Mouse (Mus musculus): Measurements from ENCODE around the gene Trem2. TPM values are rescaled to one million over a fixed set of nuclear protein-coding genes. Genes with fewer than 3 reads are reported as not detected.

The Trem2 gene
- polyA plus RNA-seq, 1 experiment from 2014 or later: 4.5 TPM

DNA sequence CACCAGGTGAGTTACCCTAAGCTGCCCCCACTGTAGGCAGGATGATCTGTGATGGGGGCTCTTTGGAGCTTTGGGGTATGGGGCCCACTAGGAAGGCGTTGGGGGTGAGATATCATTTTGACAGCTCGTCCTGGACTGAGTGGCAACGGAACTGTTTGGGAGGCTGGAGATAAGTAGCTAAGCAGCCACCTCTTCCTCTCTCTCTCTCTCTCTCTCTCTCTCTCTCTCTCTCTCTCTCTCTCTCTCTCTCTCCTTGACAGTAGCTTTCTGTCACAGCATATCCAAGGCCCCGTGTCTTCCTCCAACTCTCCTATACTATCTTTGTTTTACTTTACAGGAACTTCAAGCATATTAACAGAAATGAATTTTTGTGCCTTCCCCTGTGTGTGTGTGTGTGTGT is 14.3 kb downstream of the Trem2 start:
- Histone ChIP-seq H3K27ac (ENCODE audit: low read length) (no peak overlapping the region), H3K9me3 (ENCODE audit: control insufficient read depth, low read length) (no peaks in the 10 kb centered on the region), H3K9ac (ENCODE audit: low read length) (no peak overlapping the region), H3K36me3 (ENCODE audit: control insufficient read depth, insufficient read depth, low read length) (no peaks in the 10 kb centered on the region), H3K27me3 (ENCODE audit: control insufficient read depth, insufficient read depth, low read depth, low read length) (no peaks in the 10 kb centered on the region), H3K4me1 (replicated peaks; ENCODE audit: control insufficient read depth, insufficient read depth, low read length) (no peaks in the 10 kb centered on the region), H3K4me2 (ENCODE audit: low read depth, low read length) (no peak overlapping the region), H3K4me3 (ENCODE audit: low read length) (no peak overlapping the region)
- ATAC-seq (ENCODE audit: low read depth): no peak
- WGBS: 38% methylated on average over 4 of the region's 4 CpGs

DNA sequence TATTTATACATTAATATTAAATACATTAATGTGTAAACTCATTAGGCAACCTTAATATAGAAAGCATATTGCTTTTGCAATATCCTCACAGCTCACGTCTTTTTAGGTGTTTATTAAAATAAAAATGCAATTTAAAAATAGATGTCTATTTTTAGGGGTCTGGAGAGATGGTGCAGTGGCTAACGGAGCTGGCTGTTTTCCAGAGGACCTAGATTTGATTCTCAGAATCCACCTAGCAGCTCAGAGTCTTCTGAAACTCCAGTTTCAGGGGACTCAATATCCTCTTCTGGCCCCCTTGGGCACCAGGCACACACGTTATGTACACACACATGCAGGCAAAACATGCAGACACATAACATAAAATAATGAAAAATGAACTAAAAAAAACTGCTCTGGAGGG is 16.1 kb downstream of the Trem2 start:
- Histone ChIP-seq H3K36me3 (ENCODE audit: control insufficient read depth, insufficient read depth, low read length) (no peaks in the 10 kb centered on the region), H3K27me3 (ENCODE audit: control insufficient read depth, insufficient read depth, low read depth, low read length) (no peaks in the 10 kb centered on the region), H3K4me3 (ENCODE audit: low read length) (no peak overlapping the region), H3K9ac (ENCODE audit: low read length) (no peak overlapping the region), H3K9me3 (ENCODE audit: control insufficient read depth, low read length) (no peaks in the 10 kb centered on the region), H3K27ac (ENCODE audit: low read length) (no peak overlapping the region), H3K4me1 (replicated peaks; ENCODE audit: control insufficient read depth, insufficient read depth, low read length) (no peaks in the 10 kb centered on the region), H3K4me2 (ENCODE audit: low read depth, low read length) (no peak overlapping the region)
- 40% methylated on average over 3 of the region's 3 CpGs for WGBS
- no peak for ATAC-seq (ENCODE audit: low read depth)

DNA sequence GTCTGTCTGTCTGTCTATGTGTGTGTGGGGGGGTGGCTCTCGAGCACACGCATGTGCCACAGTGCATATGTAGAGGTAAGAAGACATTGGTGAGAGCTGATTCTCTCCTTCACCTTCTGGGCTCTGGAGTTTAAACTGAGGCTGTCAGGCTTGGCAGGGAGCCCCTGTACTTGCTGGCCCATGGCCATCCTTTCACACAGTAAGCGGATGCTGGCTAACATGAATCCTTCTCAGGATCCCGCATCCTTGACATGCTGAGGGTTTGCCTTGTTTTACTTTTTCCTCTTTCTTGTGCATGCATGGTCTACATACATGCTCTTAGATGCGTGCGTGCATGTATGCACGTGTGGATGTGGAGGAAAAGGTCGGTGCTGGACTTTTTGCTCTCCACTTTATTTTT is 16.8 kb downstream of the Trem2 start:
- no peak overlapping the region for H3K9ac ChIP-seq (ENCODE audit: low read length)
- no peaks in the 10 kb centered on the region for H3K36me3 ChIP-seq (ENCODE audit: control insufficient read depth, insufficient read depth, low read length)
- H3K27ac ChIP-seq (ENCODE audit: low read length): no peak overlapping the region
- H3K4me2 ChIP-seq (ENCODE audit: low read depth, low read length): no peak overlapping the region
- no peaks in the 10 kb centered on the region for H3K9me3 ChIP-seq (ENCODE audit: control insufficient read depth, low read length)
- WGBS: 71% methylated on average over 8 of the region's 8 CpGs
- H3K27me3 ChIP-seq (ENCODE audit: control insufficient read depth, insufficient read depth, low read depth, low read length): no peaks in the 10 kb centered on the region
- no peaks in the 10 kb centered on the region for H3K4me1 ChIP-seq (replicated peaks; ENCODE audit: control insufficient read depth, insufficient read depth, low read length)
- H3K4me3 ChIP-seq (ENCODE audit: low read length): no peak overlapping the region
- ATAC-seq (ENCODE audit: low read depth): no peak

DNA sequence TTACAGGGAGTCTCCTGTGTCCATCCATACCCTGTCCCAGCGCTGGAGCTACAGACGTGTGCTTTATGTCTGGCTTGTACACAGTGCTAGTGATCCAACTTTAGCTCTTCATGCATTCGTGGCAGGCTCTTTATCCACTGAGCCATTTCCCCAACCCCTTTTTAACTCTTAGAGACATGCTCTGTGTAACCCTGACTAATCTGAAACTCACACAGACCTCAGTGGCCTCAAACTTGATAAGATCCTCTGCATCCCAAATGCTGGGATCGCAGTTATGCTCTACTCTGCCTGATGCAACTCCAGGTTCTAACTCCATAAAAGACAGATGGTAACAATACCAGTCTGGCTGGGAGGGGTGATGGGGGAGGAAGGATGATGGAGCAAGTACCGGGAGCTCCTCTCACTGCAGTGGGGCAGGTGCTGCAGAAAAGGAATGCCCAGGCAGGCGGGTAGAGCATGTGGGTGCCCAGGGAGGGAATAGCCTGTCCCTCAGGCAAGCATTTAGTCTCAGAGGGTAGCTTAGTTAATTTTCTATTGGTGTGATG is 17.3 kb downstream of the Trem2 start:
- H3K4me1 ChIP-seq (replicated peaks; ENCODE audit: control insufficient read depth, insufficient read depth, low read length): no peaks in the 10 kb centered on the region
- no peaks in the 10 kb centered on the region for H3K27me3 ChIP-seq (ENCODE audit: control insufficient read depth, insufficient read depth, low read depth, low read length)
- 63% methylated on average over 6 of the region's 6 CpGs for WGBS
- no peak overlapping the region for H3K4me3 ChIP-seq (ENCODE audit: low read length)
- ATAC-seq (ENCODE audit: low read depth): no peak
- H3K9me3 ChIP-seq (ENCODE audit: control insufficient read depth, low read length): no peaks in the 10 kb centered on the region
- H3K4me2 ChIP-seq (ENCODE audit: low read depth, low read length): no peak overlapping the region
- H3K9ac ChIP-seq (ENCODE audit: low read length): no peak overlapping the region
- no peak overlapping the region for H3K27ac ChIP-seq (ENCODE audit: low read length)
- no peaks in the 10 kb centered on the region for H3K36me3 ChIP-seq (ENCODE audit: control insufficient read depth, insufficient read depth, low read length)

GRCm38 (mm10) chr17:48365511-48366155 is 19.4 kb downstream of the Trem2 start:
- Histone ChIP-seq H3K4me1 (replicated peaks; ENCODE audit: control insufficient read depth, insufficient read depth, low read length) (no peaks in the 10 kb centered on the region), H3K27ac (ENCODE audit: low read length) (no peak overlapping the region), H3K9ac (ENCODE audit: low read length) (no peak overlapping the region), H3K4me3 (ENCODE audit: low read length) (no peak overlapping the region), H3K4me2 (ENCODE audit: low read depth, low read length) (no peak overlapping the region), H3K27me3 (ENCODE audit: control insufficient read depth, insufficient read depth, low read depth, low read length) (no peaks in the 10 kb centered on the region), H3K9me3 (ENCODE audit: control insufficient read depth, low read length) (no peaks in the 10 kb centered on the region), H3K36me3 (ENCODE audit: control insufficient read depth, insufficient read depth, low read length) (no peaks in the 10 kb centered on the region)
- WGBS: 73% methylated on average over 9 of the region's 9 CpGs
- ATAC-seq (ENCODE audit: low read depth): no peak

DNA sequence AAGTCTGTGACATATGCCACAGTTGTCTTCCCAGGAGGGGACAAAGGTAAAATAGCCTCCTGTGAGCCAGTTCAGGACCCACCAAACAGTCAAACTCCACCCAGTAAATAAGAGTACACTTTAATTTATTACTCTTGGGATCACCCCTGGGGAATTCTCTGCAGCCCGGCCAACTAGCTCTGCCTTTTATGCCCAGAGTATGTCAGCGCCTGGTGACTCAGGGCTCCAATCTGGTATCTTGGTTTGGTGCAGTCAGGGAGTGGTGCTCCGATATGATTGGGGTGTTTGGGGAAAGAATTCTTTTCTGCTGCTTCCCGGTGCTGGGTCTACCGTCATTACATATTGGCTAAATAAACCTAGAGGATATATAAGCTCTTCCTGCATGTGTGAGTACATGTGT is 20.6 kb downstream of the Trem2 start:
- H3K36me3 ChIP-seq (ENCODE audit: control insufficient read depth, insufficient read depth, low read length): no peaks in the 10 kb centered on the region
- H3K9me3 ChIP-seq (ENCODE audit: control insufficient read depth, low read length): no peaks in the 10 kb centered on the region
- H3K4me3 ChIP-seq (ENCODE audit: low read length): no peak overlapping the region
- no peaks in the 10 kb centered on the region for H3K4me1 ChIP-seq (replicated peaks; ENCODE audit: control insufficient read depth, insufficient read depth, low read length)
- no peak overlapping the region for H3K27ac ChIP-seq (ENCODE audit: low read length)
- no peak overlapping the region for H3K9ac ChIP-seq (ENCODE audit: low read length)
- H3K4me2 ChIP-seq (ENCODE audit: low read depth, low read length): no peak overlapping the region
- no peaks in the 10 kb centered on the region for H3K27me3 ChIP-seq (ENCODE audit: control insufficient read depth, insufficient read depth, low read depth, low read length)
- WGBS: 74% methylated on average over 5 of the region's 5 CpGs
- no peak for ATAC-seq (ENCODE audit: low read depth)

DNA sequence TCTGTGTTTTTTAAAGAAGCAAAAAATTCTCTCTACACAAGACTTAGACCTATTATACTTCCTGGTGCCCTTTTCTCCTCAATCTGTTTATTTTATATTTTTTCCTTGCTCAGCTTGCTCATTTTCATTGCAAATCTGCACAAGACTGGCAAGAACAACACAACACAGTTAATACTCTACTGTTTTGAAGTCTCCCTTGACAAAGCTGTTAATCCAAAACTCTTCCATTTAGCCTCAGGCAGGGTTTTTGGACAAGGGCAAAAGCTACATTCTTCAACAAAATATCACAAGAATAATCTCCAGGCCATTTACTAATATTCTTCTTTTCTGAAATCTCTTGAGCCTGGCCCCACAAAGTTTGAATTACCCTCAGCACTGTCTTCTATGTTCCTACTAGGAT is 25.4 kb downstream of the Trem2 start:
- Histone ChIP-seq H3K4me3 (ENCODE audit: low read length) (no peak overlapping the region), H3K27me3 (ENCODE audit: control insufficient read depth, insufficient read depth, low read depth, low read length) (no peaks in the 10 kb centered on the region), H3K4me2 (ENCODE audit: low read depth, low read length) (no peak overlapping the region), H3K4me1 (replicated peaks; ENCODE audit: control insufficient read depth, insufficient read depth, low read length) (no peaks in the 10 kb centered on the region), H3K27ac (ENCODE audit: low read length) (no peak overlapping the region), H3K36me3 (ENCODE audit: control insufficient read depth, insufficient read depth, low read length) (no peaks in the 10 kb centered on the region), H3K9me3 (ENCODE audit: control insufficient read depth, low read length) (no peaks in the 10 kb centered on the region), H3K9ac (ENCODE audit: low read length) (no peak overlapping the region)
- ATAC-seq (ENCODE audit: low read depth): no peak

DNA sequence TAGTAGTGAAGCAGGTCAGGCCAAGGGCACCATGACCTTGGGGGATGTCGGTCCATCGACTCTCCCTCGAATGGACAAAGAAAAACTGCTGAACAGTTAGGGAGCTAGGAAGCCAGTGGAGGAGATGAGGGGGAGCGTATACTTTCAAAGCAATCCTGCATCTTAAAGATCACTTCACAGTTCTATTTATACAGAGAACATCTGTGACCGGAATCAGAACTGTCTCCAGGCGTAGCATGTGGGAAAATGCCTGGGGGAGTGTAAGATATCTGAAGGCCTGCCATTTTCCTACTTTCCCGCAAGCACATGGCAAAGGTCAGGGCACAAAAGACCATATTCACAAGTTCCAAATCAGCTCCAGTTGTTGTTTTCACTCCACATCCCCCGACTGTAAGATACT is 26.8 kb downstream of the Trem2 start:
- Histone ChIP-seq H3K4me2 (ENCODE audit: low read depth, low read length) (no peak overlapping the region), H3K27ac (ENCODE audit: low read length) (no peak overlapping the region), H3K4me3 (ENCODE audit: low read length) (no peak overlapping the region), H3K36me3 (ENCODE audit: control insufficient read depth, insufficient read depth, low read length) (no peaks in the 10 kb centered on the region), H3K27me3 (ENCODE audit: control insufficient read depth, insufficient read depth, low read depth, low read length) (no peaks in the 10 kb centered on the region), H3K4me1 (replicated peaks; ENCODE audit: control insufficient read depth, insufficient read depth, low read length) (no peaks in the 10 kb centered on the region), H3K9me3 (ENCODE audit: control insufficient read depth, low read length) (no peaks in the 10 kb centered on the region), H3K9ac (ENCODE audit: low read length) (no peak overlapping the region)
- no peak for ATAC-seq (ENCODE audit: low read depth)
- 72% methylated on average over 8 of the region's 8 CpGs for WGBS

GRCm38 (mm10) chr17:48376102-48376501 is 29.9 kb downstream of the Trem2 start:
- WGBS: 89% methylated on average over 1 of the region's 1 CpGs
- ATAC-seq (ENCODE audit: low read depth): no peak
- H3K4me1 ChIP-seq (replicated peaks; ENCODE audit: control insufficient read depth, insufficient read depth, low read length): no peaks in the 10 kb centered on the region

GRCm38 (mm10) chr17:48379050-48379449 is 32.8 kb downstream of the Trem2 start:
- no peaks in the 10 kb centered on the region for H3K36me3 ChIP-seq (ENCODE audit: control insufficient read depth, insufficient read depth, low read length)

More at GRCm38 (mm10) chr17:48376102-48376501, 29.9 kb downstream of the Trem2 start:
- no peak overlapping the region for H3K4me3 ChIP-seq (ENCODE audit: low read length)
- no peaks in the 10 kb centered on the region for H3K27me3 ChIP-seq (ENCODE audit: control insufficient read depth, insufficient read depth, low read depth, low read length)
- no peak overlapping the region for H3K4me2 ChIP-seq (ENCODE audit: low read depth, low read length)
- no peaks in the 10 kb centered on the region for H3K36me3 ChIP-seq (ENCODE audit: control insufficient read depth, insufficient read depth, low read length)
- no peak overlapping the region for H3K27ac ChIP-seq (ENCODE audit: low read length)
- H3K9me3 ChIP-seq (ENCODE audit: control insufficient read depth, low read length): no peaks in the 10 kb centered on the region
- no peak overlapping the region for H3K9ac ChIP-seq (ENCODE audit: low read length)

More at GRCm38 (mm10) chr17:48379050-48379449, 32.8 kb downstream of the Trem2 start:
- no peak overlapping the region for H3K9ac ChIP-seq (ENCODE audit: low read length)
- no peaks in the 10 kb centered on the region for H3K27me3 ChIP-seq (ENCODE audit: control insufficient read depth, insufficient read depth, low read depth, low read length)
- no peak overlapping the region for H3K27ac ChIP-seq (ENCODE audit: low read length)
- H3K4me1 ChIP-seq (replicated peaks; ENCODE audit: control insufficient read depth, insufficient read depth, low read length): no peaks in the 10 kb centered on the region
- no peak overlapping the region for H3K4me2 ChIP-seq (ENCODE audit: low read depth, low read length)
- H3K4me3 ChIP-seq (ENCODE audit: low read length): no peak overlapping the region
- ATAC-seq (ENCODE audit: low read depth): no peak
- H3K9me3 ChIP-seq (ENCODE audit: control insufficient read depth, low read length): no peaks in the 10 kb centered on the region
